Mouse (Mus musculus): ENCODE results near the gene BC055324. TPM values are rescaled to one million over a fixed set of nuclear protein-coding genes. Genes with fewer than 3 reads are reported as not detected.

Gene BC055324
- total and polyA plus RNA-seq, 2 experiments from 2014 or later, result 1.8 to 5.6 TPM

DNA sequence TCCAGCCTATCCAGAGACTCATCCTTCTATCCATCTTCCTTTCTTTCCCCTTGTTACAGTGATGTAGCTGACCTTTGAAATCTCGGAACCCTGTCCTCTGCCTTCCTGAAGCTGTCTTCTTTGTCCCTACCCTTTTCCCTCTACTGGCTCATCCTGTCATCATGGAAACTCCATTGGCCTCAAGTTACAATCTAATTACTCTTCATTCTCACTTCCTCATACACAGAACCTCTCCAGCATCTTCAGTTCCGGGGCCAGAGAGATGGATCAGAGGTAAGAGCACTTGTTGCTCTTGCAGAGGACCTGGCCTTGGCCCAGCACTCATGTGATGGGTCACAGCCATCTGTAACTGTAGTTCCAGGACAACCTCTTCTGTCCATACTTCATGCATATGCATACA, 94.4 kb downstream of the BC055324 start:
- no peak overlapping the region for H3K27ac ChIP-seq (ENCODE audit: low read depth, low read length)
- no peaks in the 10 kb centered on the region for H3K9me3 ChIP-seq (ENCODE audit: low read length)
- no peak overlapping the region for H3K4me3 ChIP-seq (ENCODE audit: low read depth, low read length)
- no peak for TF ChIP-seq CTCF (IDR thresholded peaks at IDR 0.05)
- no peaks in the 10 kb centered on the region for H3K4me1 ChIP-seq (ENCODE audit: insufficient read depth, low read length)
- H3K36me3 ChIP-seq (ENCODE audit: insufficient read depth, low read length), result peaks cover under 1% of the 10 kb centered on the region; the same call in 1 of the 2 replicates
- no peak overlapping the region for H3K4me2 ChIP-seq (ENCODE audit: low read depth, low read length, poor library complexity, severe bottlenecking)
- no peak for DNase-seq (ENCODE audit: low spot score)
- no peaks in the 10 kb centered on the region for H3K27me3 ChIP-seq (ENCODE audit: insufficient read depth, low read length)
- no peak overlapping the region for H3K9ac ChIP-seq (replicated peaks; ENCODE audit: low read length, poor library complexity, severe bottlenecking)
- WGBS, result 95% methylated on average over 2 of the region's 2 CpGs
- no peak for ATAC-seq (ENCODE audit: low FRiP score)

DNA sequence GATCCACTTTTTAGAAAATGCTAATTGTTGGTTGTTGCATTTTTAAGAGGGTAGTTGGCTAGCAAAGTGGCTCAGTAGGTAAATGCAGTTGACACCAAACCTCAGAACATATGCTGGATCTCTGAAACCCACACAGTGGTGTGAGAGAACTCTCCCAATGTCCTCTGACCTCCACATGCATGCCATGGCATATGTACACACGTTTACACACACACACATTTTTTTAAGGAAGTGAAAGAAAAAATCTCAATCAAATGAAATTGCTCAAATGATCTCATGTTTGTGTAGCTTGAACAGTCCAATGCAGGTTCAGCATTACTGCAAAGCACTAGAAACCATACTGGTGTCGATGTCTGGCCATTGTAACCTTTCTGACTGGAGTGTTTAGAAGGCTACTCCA, 95.0 kb downstream of the BC055324 start:
- Histone ChIP-seq H3K27ac (ENCODE audit: low read depth, low read length) (no peak overlapping the region), H3K4me1 (ENCODE audit: insufficient read depth, low read length) (no peaks in the 10 kb centered on the region), H3K4me2 (ENCODE audit: low read depth, low read length, poor library complexity, severe bottlenecking) (no peak overlapping the region), H3K9ac (replicated peaks; ENCODE audit: low read length, poor library complexity, severe bottlenecking) (no peak overlapping the region), H3K27me3 (ENCODE audit: insufficient read depth, low read length) (no peaks in the 10 kb centered on the region), H3K4me3 (ENCODE audit: low read depth, low read length) (no peak overlapping the region), H3K9me3 (ENCODE audit: low read length) (no peaks in the 10 kb centered on the region), H3K36me3 (ENCODE audit: insufficient read depth, low read length) (no peaks in the 10 kb centered on the region)
- DNase-seq (ENCODE audit: low spot score) (no peak), ATAC-seq (ENCODE audit: low FRiP score) (no peak)
- TF ChIP-seq CTCF (IDR thresholded peaks at IDR 0.05), result no peak
- 91% methylated on average over 2 of the region's 2 CpGs for WGBS

DNA sequence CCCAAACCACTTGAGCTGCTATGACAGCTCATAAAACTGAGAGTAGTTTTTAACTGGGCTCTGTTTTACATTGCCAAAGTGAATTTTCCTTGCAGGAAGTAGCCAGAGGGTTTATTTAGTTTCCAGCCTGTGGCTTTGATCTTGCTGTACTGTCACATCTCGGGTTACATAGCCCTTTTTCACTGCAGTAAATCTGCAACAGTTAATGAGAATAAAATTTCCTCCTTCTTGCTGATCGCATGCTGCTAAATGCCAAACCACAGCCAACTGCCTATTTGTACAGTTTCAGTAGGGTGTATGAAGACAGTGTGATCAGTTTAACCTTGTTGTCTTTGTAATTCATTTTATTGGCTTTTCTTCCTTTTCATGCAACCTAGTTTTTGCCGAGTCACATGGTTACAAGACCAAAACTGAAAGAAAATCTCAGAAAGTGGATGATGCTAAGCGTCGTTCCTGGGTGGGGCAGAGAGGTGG, 96.3 kb downstream of the BC055324 start:
- H3K4me2 ChIP-seq (ENCODE audit: low read depth, low read length, poor library complexity, severe bottlenecking), result no peak overlapping the region
- H3K36me3 ChIP-seq (ENCODE audit: insufficient read depth, low read length), result no peaks in the 10 kb centered on the region
- no peak overlapping the region for H3K27ac ChIP-seq (ENCODE audit: low read depth, low read length)
- ATAC-seq (ENCODE audit: low FRiP score), result no peak
- H3K9me3 ChIP-seq (ENCODE audit: low read length), result no peaks in the 10 kb centered on the region
- H3K27me3 ChIP-seq (ENCODE audit: insufficient read depth, low read length), result no peaks in the 10 kb centered on the region
- 64% methylated on average over 5 of the region's 5 CpGs for WGBS
- DNase-seq (ENCODE audit: low spot score), result no peak
- no peak overlapping the region for H3K4me3 ChIP-seq (ENCODE audit: low read depth, low read length)
- H3K4me1 ChIP-seq (ENCODE audit: insufficient read depth, low read length), result no peaks in the 10 kb centered on the region
- H3K9ac ChIP-seq (replicated peaks; ENCODE audit: low read length, poor library complexity, severe bottlenecking), result no peak overlapping the region
- no peak for TF ChIP-seq CTCF (IDR thresholded peaks at IDR 0.05)

Other genes starting within 250 kb of the BC055324 start
- 157 and 191 TPM in 2 replicates for gene Kifap3, start 215.2 kb downstream of the BC055324 start, total RNA-seq (2014; rRNA removed)
- gene Kifap3, start 215.2 kb downstream of the BC055324 start, polyA plus RNA-seq (2015; fragmentation: Nextera tagmentation; extraction: Ambion mirVana), result 154 and 159 TPM in 2 replicates
- 15.7 and 16.6 TPM in 2 replicates for gene Scyl3, start 65.7 kb downstream of the BC055324 start, total RNA-seq (2014; rRNA removed)
- 11.9 and 12.3 TPM in 2 replicates for gene Scyl3, start 65.7 kb downstream of the BC055324 start, polyA plus RNA-seq (2015; fragmentation: Nextera tagmentation; extraction: Ambion mirVana)
- 3.6 and 6.9 TPM in 2 replicates for gene Mettl18, start 93 bp upstream of the BC055324 start, total RNA-seq (2014; rRNA removed)
- gene Mettl18, start 93 bp upstream of the BC055324 start, polyA plus RNA-seq (2015; fragmentation: Nextera tagmentation; extraction: Ambion mirVana), result 4.9 and 5.2 TPM in 2 replicates
- not detected in 2 replicates for gene Sele, start 53.4 kb upstream of the BC055324 start, total RNA-seq (2014; rRNA removed)
- gene Sele, start 53.4 kb upstream of the BC055324 start, polyA plus RNA-seq (2015; fragmentation: Nextera tagmentation; extraction: Ambion mirVana), result not detected in 2 replicates
- not detected in 2 replicates for gene Sell, start 67.2 kb upstream of the BC055324 start, total RNA-seq (2014; rRNA removed)
- 0.18 TPM in 1 of 2 replicates, not detected in the other for gene Sell, start 67.2 kb upstream of the BC055324 start, polyA plus RNA-seq (2015; fragmentation: Nextera tagmentation; extraction: Ambion mirVana)
- not detected in 2 replicates for gene Selp, start 120.5 kb upstream of the BC055324 start, total RNA-seq (2014; rRNA removed)
- not detected in 2 replicates for gene Selp, start 120.5 kb upstream of the BC055324 start, polyA plus RNA-seq (2015; fragmentation: Nextera tagmentation; extraction: Ambion mirVana)
- gene F5, start 157.0 kb upstream of the BC055324 start, total RNA-seq (2014; rRNA removed), result 0.05 and 0.09 TPM in 2 replicates
- gene F5, start 157.0 kb upstream of the BC055324 start, polyA plus RNA-seq (2015; fragmentation: Nextera tagmentation; extraction: Ambion mirVana), result 0.02 and 0.04 TPM in 2 replicates

Data from midbrain, postnatal 0 days (tissue).